ENCODE assay signal across 28 mouse cellular contexts in the genomic region with DNA sequence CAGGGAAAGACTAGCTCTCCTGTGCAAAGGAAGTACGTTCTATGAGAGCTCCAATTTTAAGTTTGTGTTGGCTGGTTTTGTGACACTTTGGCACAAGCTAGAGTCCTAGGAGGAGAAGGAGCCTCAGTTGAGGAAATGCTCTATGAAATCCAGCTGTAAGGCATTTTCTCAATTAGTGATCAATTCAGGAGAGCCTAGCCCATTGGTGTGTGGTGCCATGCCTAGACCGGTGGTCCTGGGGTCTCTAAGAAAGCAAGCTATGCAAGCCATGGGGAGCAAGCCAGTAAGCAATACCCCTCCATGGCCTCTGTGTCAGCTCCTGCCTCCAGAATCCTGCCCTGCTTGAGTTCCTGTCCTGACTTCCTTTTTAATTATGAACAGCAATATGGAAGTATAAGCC.
"Had no signal": no experiment of that assay in that cellular context is flagged by ENCODE, and none has a peak within 500 bp of the region (broad histone marks: within the 10 kb centered on the region; RNA-seq: fewer than 3 reads in every experiment).

No protein-coding gene starts in this region.

- DNase-seq: left cerebral cortex, postnatal 4 days; liver; liver, embryonic 13.5 days; liver, postnatal 0 days; lung, adult 18-20 months; lung, adult 2 months; lung, embryonic 14.5 days; lung, postnatal 10 days; lung, postnatal 14 days; lung, postnatal 36 days; lung, postnatal 4 days; midbrain, embryonic 14.5 days had no signal

- H3K27ac ChIP-seq: limb, embryonic 10.5 days; limb, embryonic 12.5 days; limb, embryonic 13.5 days; limb, embryonic 15.5 days; liver, embryonic 12.5 days; liver, embryonic 13.5 days; liver, embryonic 14.5 days; liver, embryonic 15.5 days; lung, embryonic 15.5 days; macrophage; midbrain, embryonic 10.5 days; midbrain, embryonic 12.5 days; midbrain, embryonic 13.5 days; midbrain, embryonic 15.5 days; neural tube, embryonic 12.5 days had no signal

- H3K4me3 ChIP-seq: limb, embryonic 10.5 days; limb, embryonic 12.5 days; limb, embryonic 13.5 days; limb, embryonic 15.5 days; liver, embryonic 12.5 days; liver, embryonic 13.5 days; liver, embryonic 15.5 days; lung, embryonic 15.5 days; megakaryocyte, embryonic 14.5 days; midbrain, embryonic 10.5 days; midbrain, embryonic 12.5 days; midbrain, embryonic 13.5 days; midbrain, embryonic 15.5 days; myocyte; neural tube, embryonic 12.5 days had no signal

- H3K36me3 ChIP-seq: limb, embryonic 10.5 days; limb, embryonic 12.5 days; limb, embryonic 13.5 days; limb, embryonic 15.5 days; liver, embryonic 12.5 days; liver, embryonic 13.5 days; liver, embryonic 15.5 days; lung, embryonic 15.5 days; midbrain, embryonic 10.5 days; midbrain, embryonic 12.5 days; midbrain, embryonic 13.5 days; midbrain, embryonic 15.5 days; neural tube, embryonic 12.5 days had no signal

- H3K4me1 ChIP-seq: limb, embryonic 10.5 days; limb, embryonic 12.5 days; limb, embryonic 13.5 days; limb, embryonic 15.5 days; liver, embryonic 12.5 days; liver, embryonic 13.5 days; liver, embryonic 15.5 days; lung, embryonic 15.5 days; megakaryocyte, embryonic 14.5 days; midbrain, embryonic 10.5 days; midbrain, embryonic 12.5 days; midbrain, embryonic 13.5 days; midbrain, embryonic 15.5 days; neural tube, embryonic 12.5 days had no signal

- H3K9me3 ChIP-seq: limb, embryonic 10.5 days; limb, embryonic 12.5 days; limb, embryonic 13.5 days; limb, embryonic 15.5 days; liver, embryonic 12.5 days; liver, embryonic 13.5 days; liver, embryonic 15.5 days; lung, embryonic 15.5 days; midbrain, embryonic 10.5 days; midbrain, embryonic 12.5 days; midbrain, embryonic 13.5 days; midbrain, embryonic 15.5 days; neural tube, embryonic 12.5 days had no signal

- H3K9ac ChIP-seq: limb, embryonic 12.5 days; limb, embryonic 13.5 days; limb, embryonic 15.5 days; liver, embryonic 12.5 days; liver, embryonic 13.5 days; liver, embryonic 14.5 days; liver, embryonic 15.5 days; liver, postnatal 0 days; lung, embryonic 14.5 days; lung, embryonic 15.5 days; midbrain, embryonic 12.5 days; midbrain, embryonic 13.5 days; midbrain, embryonic 15.5 days; neural tube, embryonic 12.5 days had no signal

- H3K27me3 ChIP-seq: limb, embryonic 12.5 days; limb, embryonic 13.5 days; limb, embryonic 15.5 days; liver, embryonic 12.5 days; liver, embryonic 13.5 days; liver, embryonic 15.5 days; lung, embryonic 15.5 days; megakaryocyte, embryonic 14.5 days; midbrain, embryonic 12.5 days; midbrain, embryonic 13.5 days; midbrain, embryonic 15.5 days; neural tube, embryonic 12.5 days had no signal
